Mouse (Mus musculus) central nervous system, embryonic 11.5 days (tissue): ENCODE results near the gene Kcnj12. TPM values are rescaled to one million over a fixed set of nuclear protein-coding genes. Genes with fewer than 3 reads are reported as not detected.

Experiments
- polyA plus RNA-seq: library from polyadenylated mRNA; depleted of rRNA; stranded (reverse); fragments of >200 nt; gene quantifications from 2 replicates; pipeline ENCODE4 v1.2.3, GENCODE M21; 2012; rRNA removed

The Kcnj12 gene
- polyA plus RNA-seq, result 0.95 and 2.4 TPM in 2 replicates

GRCm38 (mm10) chr11:61022550-61023391 lies at the start of gene Kcnj12:
Gene Kcnj12, plus strand, starts transcription at chr11:61022564.

Other genes with a start within 250 kb of the Kcnj12 start
- 15.9 and 17.1 TPM in 2 replicates for gene Top3a, start 245.2 kb upstream of the Kcnj12 start, polyA plus RNA-seq
- gene Smcr8, start 245.0 kb upstream of the Kcnj12 start, polyA plus RNA-seq, result 8.9 and 11.0 TPM in 2 replicates
- 36.1 and 36.3 TPM in 2 replicates for gene Shmt1, start 210.8 kb upstream of the Kcnj12 start, polyA plus RNA-seq
- 10.2 and 16.1 TPM in 2 replicates for gene Dhrs7b, start 191.9 kb upstream of the Kcnj12 start, polyA plus RNA-seq
- 58.6 and 66.9 TPM in 2 replicates for gene Tmem11, start 143.3 kb upstream of the Kcnj12 start, polyA plus RNA-seq
- gene Natd1, start 107.8 kb upstream of the Kcnj12 start, polyA plus RNA-seq, result 14.0 and 27.5 TPM in 2 replicates
- gene Map2k3, start 90.5 kb upstream of the Kcnj12 start, polyA plus RNA-seq, result 16.7 and 23.8 TPM in 2 replicates
- gene Tnfrsf13b, start 104.2 kb downstream of the Kcnj12 start, polyA plus RNA-seq, result 1.8 and 2.2 TPM in 2 replicates
- gene Usp22, start 152.5 kb downstream of the Kcnj12 start, polyA plus RNA-seq, result 144 and 166 TPM in 2 replicates
- gene Aldh3a1, start 185.0 kb downstream of the Kcnj12 start, polyA plus RNA-seq, result 0.04 TPM in 1 of 2 replicates, not detected in the other
- 23.3 and 24.9 TPM in 2 replicates for gene Aldh3a2, start 244.9 kb downstream of the Kcnj12 start, polyA plus RNA-seq